Mouse (Mus musculus) myocyte (in vitro differentiated cells): ENCODE data around the gene Tmco4. TPM values are rescaled to one million over a fixed set of nuclear protein-coding genes. Genes with fewer than 3 reads are reported as not detected.
A peak's percentile ranks its signal among the peaks of the same experiment; 100 is the strongest.

Experiments
- H3K27me3 ChIP-seq: one replicate; pipeline ENCODE4 v1.6.1; 2011; ENCODE audit not compliant: control insufficient read depth, insufficient read depth, insufficient read length
- H3K36me3 ChIP-seq: one replicate; pipeline ENCODE4 v1.6.1; 2011; ENCODE audit not compliant: control insufficient read depth, insufficient read depth
- H3K4me2 ChIP-seq: one replicate; pipeline ENCODE4 v1.6.1; 2011; ENCODE audit warnings: low read depth, control low read depth
- H3K4me3 ChIP-seq: one replicate; pipeline ENCODE4 v1.5.1; 2011; ENCODE audit warnings: mild to moderate bottlenecking, control low read depth, moderate library complexity
- H3K79me2 ChIP-seq: one replicate; pipeline ENCODE4 v1.6.1; 2011; ENCODE audit not compliant: control insufficient read depth, insufficient read depth
- H3ac ChIP-seq: one replicate; pipeline ENCODE4 v1.6.1; 2011; ENCODE audit not compliant: control insufficient read depth, insufficient read length
- CEBPB ChIP-seq: IDR thresholded peaks from 2 replicates; pipeline ENCODE4 v1.6.1; 2011; ENCODE audit warnings: mild to moderate bottlenecking, moderate library complexity; ENCODE audit not compliant: poor library complexity, insufficient read depth, severe bottlenecking
- E2F4 ChIP-seq: IDR thresholded peaks from one replicate; pipeline ENCODE4 v1.6.1; 2011; ENCODE audit warnings: mild to moderate bottlenecking, control low read depth, moderate library complexity; ENCODE audit not compliant: insufficient read depth
- MAX ChIP-seq: IDR thresholded peaks from one replicate; pipeline ENCODE4 v1.6.1; 2011; ENCODE audit warnings: low read depth, mild to moderate bottlenecking, control low read depth
- MYOD1 ChIP-seq, 3 experiments: IDR thresholded peaks; one replicate each; pipeline ENCODE4 v1.6.1; 2011; ENCODE audit warnings: control low read depth in 2 of 3, low read depth in 2 of 3, mild to moderate bottlenecking in 2 of 3, moderate library complexity in 1 of 3; ENCODE audit not compliant: insufficient read length in 2 of 3, control insufficient read depth in 1 of 3
- MYOG ChIP-seq, 3 experiments: IDR thresholded peaks; one replicate each; pipeline ENCODE4 v1.6.1; 2011; ENCODE audit warnings: control low read depth in 2 of 3, low read depth in 2 of 3, mild to moderate bottlenecking in 2 of 3; ENCODE audit not compliant: insufficient read length in 2 of 3, control insufficient read depth in 1 of 3, insufficient read depth in 1 of 3
- POLR2A ChIP-seq: IDR thresholded peaks from one replicate; pipeline ENCODE4 v1.6.1; 2011; ENCODE audit warnings: low read depth, mild to moderate bottlenecking, control low read depth, moderate library complexity; ENCODE audit not compliant: insufficient read length
- POLR2AphosphoS2 ChIP-seq: IDR thresholded peaks from one replicate; pipeline ENCODE4 v1.6.1; 2011; ENCODE audit warnings: low read depth, control low read depth; ENCODE audit not compliant: insufficient read length
- REST ChIP-seq: IDR thresholded peaks from one replicate; pipeline ENCODE4 v1.6.1; 2011; ENCODE audit warnings: mild to moderate bottlenecking, control low read depth, moderate library complexity; ENCODE audit not compliant: insufficient read depth, insufficient read length
- SRF ChIP-seq: IDR thresholded peaks from one replicate; pipeline ENCODE4 v1.6.1; 2011; ENCODE audit warnings: low read depth; ENCODE audit not compliant: control insufficient read depth, insufficient read length
- TCF12 ChIP-seq: IDR thresholded peaks from one replicate; pipeline ENCODE4 v1.6.1; 2011; ENCODE audit warnings: mild to moderate bottlenecking, control low read depth; ENCODE audit not compliant: poor library complexity, insufficient read depth, severe bottlenecking
- TCF3 ChIP-seq: IDR thresholded peaks from one replicate; pipeline ENCODE4 v1.6.1; 2011; ENCODE audit warnings: low read depth, control low read depth; ENCODE audit not compliant: insufficient read length
- USF1 ChIP-seq: IDR thresholded peaks from one replicate; pipeline ENCODE4 v1.6.1; 2011; ENCODE audit warnings: low read depth, mild to moderate bottlenecking, control low read depth, moderate library complexity
- polyA plus RNA-seq: library from polyadenylated mRNA; unstranded; fragments of >200 nt; fragmentation: generic; extraction: Trizol; gene quantifications from one replicate; pipeline ENCODE4 v1.2.1, GENCODE M21; 2012; ENCODE audit warnings: missing spikeins

Tmco4 gene
- polyA plus RNA-seq, 1 experiment, result 3.8 TPM

DNA sequence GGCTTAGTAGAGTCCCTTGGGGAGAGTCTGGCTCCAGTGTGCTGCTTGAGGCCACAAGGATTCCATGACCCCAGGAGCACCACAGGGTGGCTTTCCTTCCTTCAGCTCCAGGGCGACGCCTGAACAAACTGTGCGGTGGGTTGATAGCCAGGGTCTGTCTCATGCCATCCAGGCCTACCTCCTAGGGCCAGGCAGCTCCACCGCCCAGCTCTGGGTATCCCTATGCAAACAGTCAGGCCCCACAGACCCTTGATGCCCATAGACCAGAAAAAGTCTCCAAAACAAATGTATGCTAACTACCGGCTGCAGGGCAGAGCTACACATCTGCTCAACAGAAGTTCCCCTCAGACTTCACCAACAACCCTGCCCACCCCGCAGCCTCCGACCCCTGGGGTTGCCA, 118.4 kb downstream of the Tmco4 start:
- H3K36me3 ChIP-seq, result no peaks in the 10 kb centered on the region
- peak overlapping the region; percentile 44 for H3K4me3 ChIP-seq
- H3ac ChIP-seq, result no peak overlapping the region
- TF ChIP-seq MYOD1 (IDR thresholded peaks at IDR 0.05; ENCODE audit: control insufficient read depth in 1 of 3, insufficient read length in 2 of 3, low read depth in 2 of 3) (no peak), POLR2A (no peak), REST (no peak), TCF12 (no peak), MYOG (IDR thresholded peaks at IDR 0.05; ENCODE audit: control insufficient read depth in 1 of 3, insufficient read depth in 1 of 3, insufficient read length in 2 of 3, low read depth in 2 of 3) (no peak), MAX (no peak), CEBPB (no peak), USF1 (no peak), E2F4 (no peak), SRF (no peak), TCF3 (no peak), POLR2AphosphoS2 (no peak)
- H3K4me2 ChIP-seq, result peak overlapping the region; percentile 95
- no peaks in the 10 kb centered on the region for H3K27me3 ChIP-seq
- no peaks in the 10 kb centered on the region for H3K79me2 ChIP-seq

DNA sequence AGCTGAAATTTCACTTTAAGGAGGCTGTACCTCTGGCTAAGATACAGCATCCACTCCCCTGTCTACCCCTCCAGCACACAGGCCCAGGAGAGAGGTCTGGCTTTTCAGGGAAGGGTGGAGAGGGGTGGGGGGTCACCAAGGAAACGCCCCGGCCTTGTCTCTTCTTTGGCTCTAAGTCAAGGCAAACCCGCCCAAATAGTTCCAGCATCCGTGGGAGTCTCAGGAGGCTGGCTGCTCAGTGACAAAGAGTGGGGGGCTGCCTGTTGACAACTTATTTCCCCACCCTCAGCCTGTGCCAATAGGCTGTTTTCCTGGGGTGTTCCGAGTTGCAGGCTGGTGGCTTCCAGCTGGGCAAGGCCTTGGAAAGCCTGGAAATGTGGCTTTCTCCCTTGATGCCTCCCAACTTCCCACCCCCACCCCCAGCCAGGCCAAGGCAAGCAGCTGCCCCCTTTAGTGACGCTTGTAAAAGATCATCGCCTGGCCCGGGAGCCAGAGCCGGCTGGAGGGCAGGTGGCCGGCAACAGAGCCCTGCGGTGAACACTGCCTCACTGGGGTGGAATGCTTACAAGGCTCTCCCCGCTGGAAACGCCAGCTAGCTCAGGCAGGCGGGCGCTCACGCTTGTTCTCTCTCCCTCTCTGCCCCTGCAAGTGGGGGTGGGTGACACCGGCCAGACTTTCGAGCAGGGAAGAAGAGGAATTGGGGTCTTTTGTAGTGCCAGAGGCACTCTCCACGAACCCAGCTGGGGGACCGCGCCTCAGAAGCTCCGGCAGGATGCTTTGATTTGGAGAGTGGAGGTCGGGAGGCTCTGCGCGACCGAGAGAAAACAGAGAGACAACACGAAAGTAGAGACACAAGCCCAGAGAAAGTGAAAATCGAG, 119.0 kb downstream of the Tmco4 start:
- Histone ChIP-seq H3K4me3 (peak overlapping the region; percentile 44), H3K36me3 (no peaks in the 10 kb centered on the region), H3ac (peak overlapping the region; percentile 63), H3K79me2 (no peaks in the 10 kb centered on the region), H3K27me3 (no peaks in the 10 kb centered on the region), H3K4me2 (peak overlapping the region; percentile 95)
- no peak for TF ChIP-seq USF1
- TF ChIP-seq MAX, result no peak
- peak in 1 of 3 experiments; percentile 72 for TF ChIP-seq MYOG (IDR thresholded peaks at IDR 0.05; ENCODE audit: control insufficient read depth in 1 of 3, insufficient read depth in 1 of 3, insufficient read length in 2 of 3, low read depth in 2 of 3)
- no peak for TF ChIP-seq POLR2A
- no peak for TF ChIP-seq CEBPB
- TF ChIP-seq MYOD1 (IDR thresholded peaks at IDR 0.05; ENCODE audit: control insufficient read depth in 1 of 3, insufficient read length in 2 of 3, low read depth in 2 of 3), result peak in 2 of 3 experiments; percentile 62 to 73
- TF ChIP-seq POLR2AphosphoS2, result no peak

- Histone ChIP-seq H3ac (peak within 1 kb of the TSS; percentile 63), H3K36me3 (no peaks in the 10 kb centered on the region), H3K4me2 (peak within 1 kb of the TSS; percentile 95), H3K4me3 (peak within 1 kb of the TSS; percentile 44), H3K79me2 (no peaks in the 10 kb centered on the region), H3K27me3 (no peaks in the 10 kb centered on the region)
- TF ChIP-seq POLR2A, result peak; percentile 74
- no peak for TF ChIP-seq MAX
- TF ChIP-seq MYOG (IDR thresholded peaks at IDR 0.05; ENCODE audit: control insufficient read depth in 1 of 3, insufficient read depth in 1 of 3, insufficient read length in 2 of 3, low read depth in 2 of 3), result no peak
- TF ChIP-seq POLR2AphosphoS2, result peak; percentile 36
- no peak for TF ChIP-seq TCF12
- TF ChIP-seq REST, result no peak
- TF ChIP-seq SRF, result peak; percentile 83
- TF ChIP-seq CEBPB, result no peak
- no peak for TF ChIP-seq E2F4
These were observed 119.9 kb downstream of the Tmco4 start, which contains the start of gene Nbl1 for GRCm38 (mm10) chr4:139092356-139093195. Nbl1 (minus strand) TSS chr4:139092993.

GRCm38 (mm10) chr4:139093196-139093530, 120.5 kb downstream of the Tmco4 start:
- Histone ChIP-seq H3K27me3 (no peaks in the 10 kb centered on the region), H3K36me3 (no peaks in the 10 kb centered on the region), H3K4me3 (peak overlapping the region; percentile 44), H3K4me2 (peak overlapping the region; percentile 69), H3K79me2 (no peaks in the 10 kb centered on the region), H3ac (peak overlapping the region; percentile 63)
- TF ChIP-seq MYOG (IDR thresholded peaks at IDR 0.05; ENCODE audit: control insufficient read depth in 1 of 3, insufficient read depth in 1 of 3, insufficient read length in 2 of 3, low read depth in 2 of 3) (no peak), CEBPB (no peak), TCF3 (no peak), E2F4 (no peak), USF1 (no peak), SRF (no peak), TCF12 (no peak), POLR2AphosphoS2 (no peak), REST (no peak), POLR2A (no peak)
